Mouse (Mus musculus) liver, postnatal 0 days (tissue): ENCODE data around the gene Nmt1. TPM values are rescaled to one million over a fixed set of nuclear protein-coding genes. Genes with fewer than 3 reads are reported as not detected.

Experiments
- ATAC-seq: fragments of 200-750 bp; cut with Nextera tagmentation; 2 replicates; pipeline ENCODE4 v1.8.0; 2017; ENCODE audit warnings: mild to moderate bottlenecking, moderate library complexity
- DNase-seq: peaks from one replicate; pipeline ENCODE4 v3.0.0-alpha.2; 2016
- H3K27ac ChIP-seq: fragments of 300-500 bp; sonication (generic); 2 replicates; pipeline ENCODE4 v1.5.1; 2014; ENCODE audit warnings: antibody characterized with exemption, moderate library complexity, mild to moderate bottlenecking, low read depth
- H3K27me3 ChIP-seq: fragments of 300-500 bp; sonication (generic); 2 replicates; pipeline ENCODE4 v1.6.1; 2014; ENCODE audit warnings: low read length, control low read depth, mixed read lengths; ENCODE audit not compliant: insufficient read depth
- H3K36me3 ChIP-seq: fragments of 300-500 bp; sonication (generic); replicated peaks from 2 replicates; pipeline ENCODE4 v1.6.1; 2014; ENCODE audit warnings: mild to moderate bottlenecking, control low read depth, low read length, moderate library complexity, mixed read lengths; ENCODE audit not compliant: insufficient read depth
- H3K4me1 ChIP-seq: fragments of 300-500 bp; sonication (generic); 2 replicates; pipeline ENCODE4 v1.6.1; 2014; ENCODE audit warnings: antibody characterized with exemption, mild to moderate bottlenecking, control low read depth; ENCODE audit not compliant: insufficient read depth
- H3K4me2 ChIP-seq: fragments of 300-500 bp; sonication (generic); 2 replicates; pipeline ENCODE4 v1.6.1; 2014; ENCODE audit warnings: low read depth, mild to moderate bottlenecking, low read length, moderate library complexity, mixed read lengths
- H3K4me3 ChIP-seq: fragments of 300-500 bp; sonication (generic); 2 replicates; pipeline ENCODE4 v1.5.1; 2014; ENCODE audit warnings: low read depth, low read length
- H3K9ac ChIP-seq: fragments of 300-500 bp; sonication (generic); replicated peaks from 2 replicates; pipeline ENCODE4 v1.6.1; 2014; ENCODE audit warnings: mild to moderate bottlenecking, moderate library complexity
- H3K9me3 ChIP-seq: fragments of 300-500 bp; sonication (generic); 2 replicates; pipeline ENCODE4 v1.6.1; 2016; ENCODE audit warnings: mild to moderate bottlenecking, control low read depth, low read length, mixed read lengths
- CTCF ChIP-seq: sonication (generic); IDR thresholded peaks from 2 replicates; pipeline ENCODE4 v1.5.1; 2016; ENCODE audit warnings: antibody characterized with exemption, low read depth
- EP300 ChIP-seq: IDR thresholded peaks from 2 replicates; pipeline ENCODE4 v1.6.1; 2016; ENCODE audit warnings: antibody characterized with exemption, low read depth, mild to moderate bottlenecking
- WGBS: fragments of 180-500 bp; shearing (Covaris S2); extraction: QIAGEN DNeasy Blood & Tissue Kit; methylation state at CpG from one replicate; pipeline ENCODE4 v1.1.7; 2014; ENCODE audit not compliant: insufficient replicate concordance; 5-methylcytosine and 5-hydroxymethylcytosine counted together
- polyA plus RNA-seq: library from polyadenylated mRNA; unstranded; fragments of >200 nt; fragmentation: Nextera tagmentation; extraction: Ambion mirVana; gene quantifications from 2 replicates; pipeline ENCODE4 v1.2.1, GENCODE M21; 2015

Gene Nmt1
- polyA plus RNA-seq, 1 experiment from 2014 or later, result 37.5 TPM

DNA sequence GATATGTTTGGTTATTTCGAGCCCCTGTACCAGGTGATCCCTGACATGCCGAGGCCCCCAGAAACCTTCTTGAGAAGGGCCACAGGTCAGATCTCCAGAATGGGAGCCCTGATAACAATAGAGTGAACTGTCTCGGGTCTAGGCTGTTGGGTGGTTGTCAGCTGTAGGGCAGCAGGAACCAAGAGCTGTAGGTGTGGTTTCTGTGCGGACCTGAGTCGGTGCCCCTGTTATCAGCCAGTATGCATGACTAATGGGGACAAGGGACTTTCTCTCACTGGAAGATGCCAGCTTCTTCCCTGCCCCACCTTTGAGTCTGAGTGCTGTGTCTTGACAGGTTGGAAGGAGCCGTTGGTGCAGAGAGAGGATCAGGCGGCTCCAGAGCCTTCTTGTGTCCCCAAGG, 76.5 kb downstream of the Nmt1 start:
- H3K27me3 ChIP-seq, result peaks cover 20% of the 10 kb centered on the region
- H3K36me3 ChIP-seq, result 0 out of 2 replicates have a peak, but pooled peaks cover 13% of the 10 kb centered on the region
- peak; percentile 41 for DNase-seq
- peak overlapping the region; percentile 65 for H3K4me3 ChIP-seq
- peak overlapping the region; percentile 80 for H3K4me2 ChIP-seq
- H3K9me3 ChIP-seq, result no peaks in the 10 kb centered on the region
- peak overlapping the region; percentile 66 for H3K9ac ChIP-seq
- TF ChIP-seq EP300 (no peak), CTCF (no peak)
- peaks cover 54% of the 10 kb centered on the region for H3K4me1 ChIP-seq
- peak overlapping the region; percentile 79 for H3K27ac ChIP-seq
- WGBS, result 44% methylated on average over 7 of the region's 7 CpGs
- peak; percentile 7; the same call in 1 of the 2 replicates for ATAC-seq

DNA sequence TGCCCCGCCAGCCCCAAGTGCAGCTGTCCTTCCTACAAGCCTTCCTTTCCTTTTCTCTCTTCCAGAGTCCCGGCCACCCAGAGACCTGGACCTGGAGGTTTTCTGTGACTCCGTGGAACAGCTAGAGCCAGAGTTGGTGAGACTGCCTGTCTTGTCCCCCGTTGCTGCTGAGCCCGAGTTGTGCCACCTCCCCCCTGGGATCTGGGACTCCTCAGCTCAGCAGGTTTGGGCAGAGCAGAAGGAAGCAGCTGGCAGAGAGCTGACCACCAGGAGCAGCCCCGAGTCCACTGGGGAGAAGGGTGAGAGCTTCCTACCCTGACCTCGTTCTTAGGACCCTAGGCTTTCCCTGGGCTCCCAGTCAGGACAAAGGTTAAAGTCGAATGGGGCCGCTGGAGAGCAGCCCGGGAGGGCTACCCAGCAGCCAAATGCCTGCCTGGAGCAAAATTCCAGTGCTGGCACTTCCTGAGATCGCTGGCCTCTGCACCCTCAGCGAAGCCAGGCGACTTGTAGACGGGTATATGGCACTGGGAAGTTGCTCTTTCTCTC, 77.3 kb downstream of the Nmt1 start:
- ATAC-seq (no peak), DNase-seq (peak; percentile 58)
- H3K36me3 ChIP-seq, result peaks cover 13% of the 10 kb centered on the region; the same call in 1 of the 2 replicates
- peak overlapping the region; percentile 79 for H3K27ac ChIP-seq
- peaks cover 19% of the 10 kb centered on the region for H3K27me3 ChIP-seq
- no peaks in the 10 kb centered on the region for H3K9me3 ChIP-seq
- H3K4me2 ChIP-seq, result peak overlapping the region; percentile 80
- H3K4me3 ChIP-seq, result peak overlapping the region; percentile 65
- WGBS, result 56% methylated on average over 14 of the region's 14 CpGs
- H3K4me1 ChIP-seq, result peaks cover 54% of the 10 kb centered on the region
- TF ChIP-seq CTCF (no peak), EP300 (no peak)
- H3K9ac ChIP-seq, result peak overlapping the region; percentile 66

DNA sequence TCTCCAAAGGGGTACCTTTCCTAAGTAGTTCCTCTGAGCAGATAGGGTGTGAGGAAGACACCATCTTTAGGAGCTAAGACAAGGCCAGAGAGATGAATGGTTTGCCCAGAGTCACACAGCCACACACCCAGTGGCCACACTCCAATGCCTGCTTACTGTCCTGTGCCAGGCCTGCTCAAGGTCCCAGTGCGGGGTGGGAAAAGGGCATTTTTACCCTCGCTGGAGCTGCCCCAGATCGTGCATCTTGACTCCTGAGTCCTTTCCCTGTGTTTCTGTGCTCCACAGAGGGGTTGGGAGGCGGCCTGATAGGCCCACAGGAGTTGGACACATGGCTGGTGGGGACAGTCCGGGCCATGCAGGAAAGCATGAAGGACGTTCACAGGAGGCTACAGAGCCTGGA, 77.8 kb downstream of the Nmt1 start:
- DNase-seq (no peak), ATAC-seq (no peak)
- 81% methylated on average over 6 of the region's 6 CpGs for WGBS
- Histone ChIP-seq H3K27me3 (peaks cover 14% of the 10 kb centered on the region), H3K27ac (peak overlapping the region; percentile 79; the same call in 1 of the 2 replicates), H3K4me2 (peak overlapping the region; percentile 80), H3K9me3 (no peaks in the 10 kb centered on the region), H3K4me3 (no peak overlapping the region), H3K9ac (no peak overlapping the region), H3K4me1 (peaks cover 54% of the 10 kb centered on the region), H3K36me3 (peaks cover 13% of the 10 kb centered on the region; the same call in 1 of the 2 replicates)
- TF ChIP-seq EP300, result no peak
- TF ChIP-seq CTCF, result no peak

DNA sequence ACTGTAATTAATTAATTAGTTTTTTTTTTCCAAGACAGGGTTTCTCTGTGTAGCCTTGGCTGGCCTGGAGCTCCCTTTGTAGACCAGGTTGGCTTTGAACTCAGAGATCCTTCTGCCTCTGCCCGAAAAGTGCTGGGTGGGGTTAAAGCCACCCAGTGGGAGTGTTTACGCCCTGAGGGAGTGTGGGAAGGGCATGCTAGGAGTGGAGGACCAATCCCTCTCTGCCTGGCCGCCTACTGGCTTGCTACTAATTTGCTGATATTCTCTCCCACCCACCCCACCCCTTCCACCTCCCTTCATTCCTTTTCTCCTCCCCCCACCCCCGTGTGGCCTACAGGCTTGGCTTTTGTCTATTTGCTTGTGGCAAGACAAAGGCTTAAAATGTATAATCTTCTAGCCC, 78.4 kb downstream of the Nmt1 start:
- H3K9ac ChIP-seq, result no peak overlapping the region
- H3K4me3 ChIP-seq, result no peak overlapping the region
- peaks cover 49% of the 10 kb centered on the region for H3K4me1 ChIP-seq
- H3K36me3 ChIP-seq, result peaks cover 13% of the 10 kb centered on the region; the same call in 1 of the 2 replicates
- no peak for TF ChIP-seq EP300
- TF ChIP-seq CTCF, result no peak
- no peaks in the 10 kb centered on the region for H3K9me3 ChIP-seq
- DNase-seq, result no peak
- ATAC-seq, result no peak
- WGBS, result 66% methylated on average over 4 of the region's 4 CpGs
- no peak overlapping the region for H3K4me2 ChIP-seq
- H3K27me3 ChIP-seq, result peaks cover 8% of the 10 kb centered on the region
- peak overlapping the region; percentile 79 for H3K27ac ChIP-seq

DNA sequence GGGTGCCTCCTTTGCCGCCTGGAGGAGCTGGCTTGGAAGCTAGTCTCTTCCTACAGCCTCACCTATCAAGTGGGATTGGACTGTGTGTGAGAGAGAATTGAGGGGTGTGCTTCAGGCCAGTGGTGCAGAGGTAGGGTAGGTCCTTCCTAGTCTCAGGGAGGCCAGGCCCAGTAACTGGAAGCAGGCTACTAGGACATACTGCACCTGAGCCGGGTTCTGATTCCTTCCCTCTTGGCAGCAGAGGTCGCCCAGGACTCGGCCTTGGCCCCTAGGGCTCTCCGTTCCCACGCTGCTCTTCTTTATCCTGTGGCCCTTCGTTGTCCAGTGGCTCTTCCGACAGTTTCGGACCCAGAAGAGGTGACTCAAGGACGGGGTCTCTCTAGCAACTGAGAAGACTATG, 83.3 kb downstream of the Nmt1 start:
- TF ChIP-seq EP300, result no peak
- TF ChIP-seq CTCF, result no peak
- H3K4me3 ChIP-seq, result 0 out of 2 replicates have a peak overlapping the region, but pooled peaks have one; percentile 38
- H3K36me3 ChIP-seq, result peaks cover 9% of the 10 kb centered on the region; the same call in 1 of the 2 replicates
- no peaks in the 10 kb centered on the region for H3K9me3 ChIP-seq
- H3K4me1 ChIP-seq, result peaks cover 28% of the 10 kb centered on the region
- no peaks in the 10 kb centered on the region for H3K27me3 ChIP-seq
- H3K4me2 ChIP-seq, result peak overlapping the region; percentile 76
- ATAC-seq, result no peak
- DNase-seq, result no peak
- no peak overlapping the region for H3K9ac ChIP-seq
- 51% methylated on average over 10 of the region's 10 CpGs for WGBS
- peak overlapping the region; percentile 72 for H3K27ac ChIP-seq

DNA sequence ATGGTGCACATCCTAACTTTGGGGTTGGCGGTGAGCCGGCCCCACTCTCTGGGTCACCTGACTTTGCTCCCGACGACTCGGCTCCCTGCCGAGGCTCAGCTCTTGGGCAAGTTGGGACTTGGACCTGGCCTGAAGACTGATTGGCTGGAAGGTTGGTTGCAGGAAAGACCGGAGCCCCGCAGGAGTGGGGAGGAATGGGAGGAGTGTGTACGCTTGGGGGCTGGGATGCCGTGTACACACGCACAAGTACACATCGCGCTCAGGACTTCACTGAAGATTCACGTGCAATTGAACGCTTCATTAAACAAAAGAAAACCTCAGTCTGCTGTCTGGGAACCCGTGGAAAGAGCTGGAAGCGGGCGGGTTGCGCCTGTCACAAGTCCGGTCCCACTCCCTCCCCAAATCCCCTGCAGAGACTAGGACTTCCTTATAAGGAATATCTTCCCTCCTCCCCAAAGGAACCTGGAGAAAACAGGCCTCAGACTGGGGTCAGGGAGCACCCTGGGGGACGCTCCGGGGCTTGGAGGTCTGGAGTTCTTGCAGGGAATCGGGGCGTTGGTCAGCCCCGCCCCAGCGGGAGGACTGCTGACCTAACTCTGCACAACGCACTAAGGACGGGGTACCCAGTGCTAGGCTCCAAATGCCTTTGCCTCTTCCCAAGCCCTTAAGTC, 84.0 kb downstream of the Nmt1 start:
- Histone ChIP-seq H3K36me3 (peaks cover 3% of the 10 kb centered on the region; the same call in 1 of the 2 replicates), H3K4me2 (peak overlapping the region; percentile 76), H3K4me3 (peak overlapping the region; percentile 38), H3K27ac (peak overlapping the region; percentile 72), H3K9me3 (no peaks in the 10 kb centered on the region), H3K4me1 (peaks cover 24% of the 10 kb centered on the region), H3K27me3 (no peaks in the 10 kb centered on the region), H3K9ac (peak overlapping the region; percentile 60)
- whole genome bisulfite sequencing, result 7% methylated on average over 28 of the region's 28 CpGs
- TF ChIP-seq CTCF, result no peak
- no peak for TF ChIP-seq EP300
- DNase-seq (peak; percentile 75), ATAC-seq (peak; percentile 9; the same call in 1 of the 2 replicates)
